Mouse (Mus musculus): ENCODE results near the gene Snx27. TPM values are rescaled to one million over a fixed set of nuclear protein-coding genes. Genes with fewer than 3 reads are reported as not detected.

Snx27 gene
- polyA plus RNA-seq, 1 experiment from 2014 or later: 40.4 TPM

- ATAC-seq (ENCODE audit: insufficient read depth) (no peak), DNase-seq (peak; percentile 41)
- Histone ChIP-seq H3K9ac (no peak within 1 kb of the TSS), H3K4me3 (ENCODE audit: low read depth, low read length) (no peak within 1 kb of the TSS), H3K27ac (ENCODE audit: low read depth) (no peak within 1 kb of the TSS), H3K9me3 (ENCODE audit: low read depth, low read length) (no peaks in the 10 kb centered on the region), H3K4me2 (no peak within 1 kb of the TSS), H3K27me3 (ENCODE audit: insufficient read depth, low read length) (peaks cover 13% of the 10 kb centered on the region), H3K36me3 (ENCODE audit: insufficient read depth) (no peaks in the 10 kb centered on the region), H3K4me1 (ENCODE audit: insufficient read depth) (peaks cover 2% of the 10 kb centered on the region; the same call in 1 of the 2 replicates)
- 2% methylated on average over 14 of the region's 14 CpGs for WGBS
- no peak for TF ChIP-seq CTCF (IDR thresholded peaks at IDR 0.05; ENCODE audit: low read depth)
These were observed 104.5 kb downstream of the Snx27 start, which contains the start of gene Celf3 for GRCm38 (mm10) chr3:94477981-94478422. Gene Celf3 (plus strand): TSS chr3:94478295.

DNA sequence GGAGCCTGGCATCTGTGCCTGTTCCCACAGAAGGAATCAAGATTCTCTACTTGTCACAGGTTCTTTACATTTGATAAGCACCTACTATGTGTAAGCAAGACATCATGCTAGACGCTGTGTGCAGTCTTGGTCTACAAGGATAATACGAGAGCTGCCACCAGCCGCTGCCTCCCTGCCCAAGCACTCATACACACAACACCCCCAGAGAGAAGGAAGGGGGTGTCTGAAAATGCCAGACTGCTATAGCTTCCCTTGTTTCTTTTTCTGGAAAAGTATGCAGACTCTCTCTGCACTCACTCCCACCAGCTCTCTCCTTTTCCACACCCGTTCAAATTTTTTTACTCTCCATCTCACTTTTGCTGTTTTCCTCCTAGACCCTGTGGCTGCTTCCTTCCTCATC lies 105.1 kb downstream of the Snx27 start:
- no peak for ATAC-seq (ENCODE audit: insufficient read depth)
- Histone ChIP-seq H3K27ac (ENCODE audit: low read depth) (no peak overlapping the region), H3K36me3 (ENCODE audit: insufficient read depth) (no peaks in the 10 kb centered on the region)

DNA sequence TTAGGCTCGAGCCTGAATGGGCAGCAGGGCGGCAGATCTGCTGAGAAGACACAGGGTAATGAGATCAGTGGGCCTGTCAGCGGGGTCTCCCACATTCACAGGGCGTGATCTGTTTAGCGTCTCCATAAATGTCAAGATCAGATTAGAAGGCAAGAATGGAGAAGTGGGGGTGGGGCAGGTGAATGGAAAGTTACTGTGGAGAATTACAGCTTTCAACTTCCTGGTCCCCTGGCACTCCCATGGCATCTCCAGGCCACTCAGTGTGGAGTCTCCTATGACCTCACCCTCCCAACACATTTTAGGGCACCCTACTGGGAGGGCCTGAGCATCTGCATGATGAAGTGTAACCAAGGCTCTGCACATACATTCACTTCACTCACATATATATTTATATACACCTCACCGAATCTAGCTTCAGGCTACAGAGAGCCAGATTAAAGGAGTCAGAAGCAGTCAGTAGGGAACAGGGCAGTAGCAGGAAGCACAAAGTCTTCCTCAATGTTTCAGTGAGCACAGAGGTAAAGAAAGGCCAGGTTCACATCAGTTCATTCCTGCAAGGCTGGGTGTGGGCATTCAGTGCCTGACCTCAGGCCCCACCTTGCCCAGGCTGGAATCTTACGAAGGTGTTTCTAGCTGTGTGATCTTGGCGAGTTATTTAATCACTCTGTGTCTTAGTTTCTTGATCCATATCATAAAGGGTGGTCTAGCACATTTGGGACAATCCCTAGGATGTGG lies 106.0 kb downstream of the Snx27 start:
- Histone ChIP-seq H3K27me3 (ENCODE audit: insufficient read depth, low read length) (peaks cover 13% of the 10 kb centered on the region), H3K27ac (ENCODE audit: low read depth) (no peak overlapping the region), H3K9me3 (ENCODE audit: low read depth, low read length) (no peaks in the 10 kb centered on the region), H3K4me3 (ENCODE audit: low read depth, low read length) (no peak overlapping the region), H3K4me2 (no peak overlapping the region), H3K36me3 (ENCODE audit: insufficient read depth) (no peaks in the 10 kb centered on the region), H3K9ac (no peak overlapping the region), H3K4me1 (ENCODE audit: insufficient read depth) (peaks cover 3% of the 10 kb centered on the region; the same call in 1 of the 2 replicates)
- ATAC-seq (ENCODE audit: insufficient read depth) (no peak), DNase-seq (no peak)
- TF ChIP-seq CTCF (IDR thresholded peaks at IDR 0.05; ENCODE audit: low read depth): no peak
- 53% methylated on average over 8 of the region's 8 CpGs for WGBS

More for the DNA sequence above, 105.1 kb downstream of the Snx27 start:
- Histone ChIP-seq H3K9me3 (ENCODE audit: low read depth, low read length) (no peaks in the 10 kb centered on the region), H3K27me3 (ENCODE audit: insufficient read depth, low read length) (peaks cover 13% of the 10 kb centered on the region), H3K9ac (no peak overlapping the region), H3K4me3 (ENCODE audit: low read depth, low read length) (no peak overlapping the region), H3K4me2 (no peak overlapping the region), H3K4me1 (ENCODE audit: insufficient read depth) (peaks cover 3% of the 10 kb centered on the region; the same call in 1 of the 2 replicates)
- no peak for DNase-seq
- TF ChIP-seq CTCF (IDR thresholded peaks at IDR 0.05; ENCODE audit: low read depth): no peak
- 58% methylated on average over 4 of the region's 4 CpGs for WGBS

DNA sequence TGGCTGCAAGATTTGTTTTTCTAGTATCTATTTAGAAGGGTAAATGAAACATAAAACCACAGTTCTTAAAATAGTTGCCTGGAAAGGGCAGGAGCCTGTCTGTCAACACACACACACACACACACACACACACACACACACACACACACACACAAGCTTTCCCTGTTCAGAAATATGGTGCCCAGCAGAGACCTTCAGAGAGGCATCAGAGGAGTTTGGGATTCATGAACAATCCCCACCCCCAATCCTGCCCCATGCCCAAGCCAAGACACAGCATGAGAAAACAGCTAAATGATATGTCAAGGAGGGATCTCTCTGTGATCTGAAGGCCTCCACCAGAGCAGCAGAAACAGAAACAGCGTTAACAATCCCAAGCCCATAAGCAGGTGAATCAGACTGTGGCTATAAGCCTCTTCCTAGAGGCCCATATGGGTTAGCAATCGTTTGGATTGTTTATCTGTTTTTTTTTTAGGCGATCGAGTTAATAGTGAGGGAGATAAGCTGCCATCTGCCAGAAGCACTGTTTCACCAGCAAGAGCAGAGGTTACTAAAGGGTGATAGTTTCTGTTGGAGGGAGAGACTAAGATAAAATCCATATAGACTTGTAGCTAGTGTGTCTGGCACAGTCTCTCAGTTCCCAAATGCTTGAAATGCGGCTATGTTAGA lies 108.8 kb downstream of the Snx27 start:
- Histone ChIP-seq H3K4me3 (ENCODE audit: low read depth, low read length) (no peak overlapping the region), H3K4me1 (ENCODE audit: insufficient read depth) (peaks cover 3% of the 10 kb centered on the region; the same call in 1 of the 2 replicates), H3K9me3 (ENCODE audit: low read depth, low read length) (no peaks in the 10 kb centered on the region), H3K36me3 (ENCODE audit: insufficient read depth) (no peaks in the 10 kb centered on the region), H3K27ac (ENCODE audit: low read depth) (no peak overlapping the region), H3K4me2 (no peak overlapping the region), H3K27me3 (ENCODE audit: insufficient read depth, low read length) (peaks cover 1% of the 10 kb centered on the region; the same call in 1 of the 2 replicates), H3K9ac (no peak overlapping the region)
- no peak for DNase-seq
- TF ChIP-seq CTCF (IDR thresholded peaks at IDR 0.05; ENCODE audit: low read depth): no peak
- no peak for ATAC-seq (ENCODE audit: insufficient read depth)
- WGBS: 39% methylated on average over 5 of the region's 5 CpGs

DNA sequence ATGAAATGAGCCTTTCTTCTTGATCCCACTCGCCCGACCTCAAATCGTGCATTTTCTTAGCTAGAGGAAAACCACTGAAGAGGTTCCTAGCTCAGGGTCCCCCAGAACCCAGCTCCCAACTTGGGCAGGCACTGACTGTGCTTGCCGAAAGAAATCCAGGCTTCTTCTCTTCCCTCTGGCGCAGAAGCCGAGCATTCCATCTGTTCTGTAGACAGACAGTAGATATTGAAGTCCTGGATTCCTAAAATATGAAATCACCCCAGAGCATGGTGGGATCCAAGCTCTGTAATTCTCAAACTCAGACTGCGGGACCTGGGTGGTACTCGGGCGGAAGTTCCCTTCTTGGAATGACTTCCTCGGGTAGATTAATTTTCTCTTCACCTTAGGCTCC lies 109.4 kb downstream of the Snx27 start:
- peak overlapping the region; percentile 42; the same call in 1 of the 2 replicates for H3K27ac ChIP-seq (ENCODE audit: low read depth)

DNA sequence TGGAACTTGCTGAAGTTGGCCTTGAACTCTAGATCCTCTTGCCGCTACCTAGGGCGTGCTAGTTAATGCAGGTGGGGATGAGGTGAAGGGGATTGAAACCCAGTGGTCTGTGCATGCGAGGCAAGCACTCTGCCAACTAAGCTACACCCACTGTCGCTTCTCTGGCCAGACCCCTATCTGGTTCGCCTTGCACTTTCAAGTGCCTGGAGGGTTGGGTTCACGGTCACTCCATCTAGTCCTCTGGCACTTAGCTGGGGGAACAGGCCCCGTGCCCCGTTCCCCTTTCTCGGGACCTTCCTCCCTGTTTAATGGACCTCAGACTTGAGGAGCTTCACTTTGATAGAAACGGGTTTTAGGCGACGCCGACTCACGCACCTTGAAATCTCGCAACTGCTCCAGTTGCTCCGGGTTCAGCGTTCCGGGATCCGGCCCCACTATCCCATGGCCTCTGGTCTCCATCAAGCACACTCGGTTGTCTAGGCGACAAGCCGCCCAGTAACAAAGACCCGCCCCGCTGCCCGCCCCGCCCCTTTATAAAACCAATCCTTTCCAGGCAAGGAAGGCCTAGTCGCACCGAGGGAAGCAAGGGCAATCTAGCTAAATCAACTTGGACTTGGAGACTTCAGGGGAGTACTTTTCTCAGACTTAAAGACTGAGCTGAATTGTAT lies 109.9 kb downstream of the Snx27 start:
- H3K9ac ChIP-seq: no peak overlapping the region
- H3K4me3 ChIP-seq (ENCODE audit: low read depth, low read length): peak overlapping the region; percentile 5; the same call in 1 of the 2 replicates
- no peaks in the 10 kb centered on the region for H3K9me3 ChIP-seq (ENCODE audit: low read depth, low read length)
- DNase-seq (peak; percentile 81), ATAC-seq (ENCODE audit: insufficient read depth) (peak; percentile 89)
- H3K27me3 ChIP-seq (ENCODE audit: insufficient read depth, low read length): no peaks in the 10 kb centered on the region
- no peak for TF ChIP-seq CTCF (IDR thresholded peaks at IDR 0.05; ENCODE audit: low read depth)
- WGBS: 10% methylated on average over 28 of the region's 28 CpGs
- H3K4me1 ChIP-seq (ENCODE audit: insufficient read depth): peaks cover 3% of the 10 kb centered on the region; the same call in 1 of the 2 replicates
- no peaks in the 10 kb centered on the region for H3K36me3 ChIP-seq (ENCODE audit: insufficient read depth)
- peak overlapping the region; percentile 42; the same call in 1 of the 2 replicates for H3K27ac ChIP-seq (ENCODE audit: low read depth)
- peak overlapping the region; percentile 56 for H3K4me2 ChIP-seq

More for the DNA sequence above, 109.4 kb downstream of the Snx27 start:
- H3K4me2 ChIP-seq: peak overlapping the region; percentile 56; the same call in 1 of the 2 replicates
- DNase-seq (no peak), ATAC-seq (ENCODE audit: insufficient read depth) (no peak)
- no peak for TF ChIP-seq CTCF (IDR thresholded peaks at IDR 0.05; ENCODE audit: low read depth)
- no peak overlapping the region; the same call in 1 of the 2 replicates for H3K4me3 ChIP-seq (ENCODE audit: low read depth, low read length)
- WGBS: 47% methylated on average over 10 of the region's 10 CpGs
- no peak overlapping the region for H3K9ac ChIP-seq
- H3K27me3 ChIP-seq (ENCODE audit: insufficient read depth, low read length): no peaks in the 10 kb centered on the region
- no peaks in the 10 kb centered on the region for H3K9me3 ChIP-seq (ENCODE audit: low read depth, low read length)
- peaks cover 3% of the 10 kb centered on the region; the same call in 1 of the 2 replicates for H3K4me1 ChIP-seq (ENCODE audit: insufficient read depth)
- no peaks in the 10 kb centered on the region for H3K36me3 ChIP-seq (ENCODE audit: insufficient read depth)
